Mouse (Mus musculus): ENCODE measurements around the gene Radil. TPM values are rescaled to one million over a fixed set of nuclear protein-coding genes. Genes with fewer than 3 reads are reported as not detected.
A peak's percentile ranks its signal among the peaks of the same experiment; 100 is the strongest.

The Radil gene
- polyA plus RNA-seq, 1 experiment from 2014 or later = 20.1 TPM

DNA sequence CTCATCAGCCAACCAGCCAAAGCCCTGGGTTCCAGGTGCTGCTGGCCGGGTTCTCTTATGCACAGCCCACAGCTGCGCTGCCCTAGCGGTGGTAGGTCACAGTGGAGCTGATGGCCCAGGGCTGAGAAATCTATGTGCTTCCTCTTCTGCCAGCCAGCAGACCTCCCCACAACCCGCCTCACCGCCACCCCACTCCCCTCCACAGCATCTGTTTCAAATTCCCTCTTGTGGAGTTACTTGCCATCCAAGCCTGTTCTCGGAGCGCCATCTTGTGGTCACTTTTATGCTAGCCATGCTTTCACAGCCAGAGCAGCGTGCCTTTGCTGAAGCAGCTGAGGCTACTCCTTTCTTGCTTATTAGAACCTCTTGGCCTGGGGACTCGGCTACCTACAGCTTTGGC is 102.8 kb downstream of the Radil start:
- ATAC-seq (ENCODE audit: low read depth) = peak; percentile 82
- H3K9me3 ChIP-seq (ENCODE audit: control insufficient read depth, low read length) = no peaks in the 10 kb centered on the region
- H3K27ac ChIP-seq (ENCODE audit: low read depth, low read length) = 0 out of 2 replicates have a peak overlapping the region, but pooled peaks have one; percentile 55
- H3K36me3 ChIP-seq (ENCODE audit: control insufficient read depth, insufficient read depth, low read length) = peaks cover 3% of the 10 kb centered on the region; the same call in 1 of the 2 replicates
- H3K27me3 ChIP-seq (ENCODE audit: control insufficient read depth, insufficient read depth, low read length) = no peaks in the 10 kb centered on the region
- H3K4me3 ChIP-seq (ENCODE audit: low read depth, low read length) = no peak overlapping the region
- H3K4me1 ChIP-seq (ENCODE audit: control insufficient read depth, insufficient read depth, low read length) = peaks cover 10% of the 10 kb centered on the region; the same call in 1 of the 2 replicates
- H3K9ac ChIP-seq (replicated peaks; ENCODE audit: low read depth, low read length) = no peak overlapping the region
- no peak overlapping the region for H3K4me2 ChIP-seq (ENCODE audit: low read depth, low read length)
- WGBS = 7% methylated on average over 9 of the region's 9 CpGs

DNA sequence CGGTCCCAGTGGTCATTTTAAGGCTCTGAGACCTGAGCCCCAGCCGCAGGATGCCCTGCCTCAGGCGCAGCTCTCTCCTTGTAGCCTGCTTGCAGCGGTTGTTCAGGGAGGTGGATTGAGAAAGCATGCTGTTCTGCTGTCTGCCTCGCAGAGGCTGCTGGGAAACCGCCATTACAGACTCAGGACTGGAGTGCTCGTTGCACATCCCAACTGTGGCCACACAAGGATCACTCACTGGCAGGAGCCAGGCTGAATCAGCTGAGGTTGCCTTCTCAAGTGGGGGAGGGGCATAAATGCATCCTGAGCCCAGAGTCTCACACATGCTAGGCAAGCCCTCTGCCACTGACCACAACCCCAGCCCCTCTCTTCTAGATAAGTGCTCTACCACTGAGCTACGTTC is 105.2 kb downstream of the Radil start:
- Histone ChIP-seq H3K4me2 (ENCODE audit: low read depth, low read length) (no peak overlapping the region), H3K27me3 (ENCODE audit: control insufficient read depth, insufficient read depth, low read length) (no peaks in the 10 kb centered on the region), H3K4me3 (ENCODE audit: low read depth, low read length) (no peak overlapping the region), H3K9me3 (ENCODE audit: control insufficient read depth, low read length) (no peaks in the 10 kb centered on the region), H3K4me1 (ENCODE audit: control insufficient read depth, insufficient read depth, low read length) (peaks cover 17% of the 10 kb centered on the region), H3K9ac (replicated peaks; ENCODE audit: low read depth, low read length) (no peak overlapping the region; the same call in 1 of the 2 replicates), H3K27ac (ENCODE audit: low read depth, low read length) (no peak overlapping the region), H3K36me3 (ENCODE audit: control insufficient read depth, insufficient read depth, low read length) (peaks cover 3% of the 10 kb centered on the region; the same call in 1 of the 2 replicates)
- no peak for ATAC-seq (ENCODE audit: low read depth)
- 48% methylated on average over 8 of the region's 8 CpGs for WGBS

DNA sequence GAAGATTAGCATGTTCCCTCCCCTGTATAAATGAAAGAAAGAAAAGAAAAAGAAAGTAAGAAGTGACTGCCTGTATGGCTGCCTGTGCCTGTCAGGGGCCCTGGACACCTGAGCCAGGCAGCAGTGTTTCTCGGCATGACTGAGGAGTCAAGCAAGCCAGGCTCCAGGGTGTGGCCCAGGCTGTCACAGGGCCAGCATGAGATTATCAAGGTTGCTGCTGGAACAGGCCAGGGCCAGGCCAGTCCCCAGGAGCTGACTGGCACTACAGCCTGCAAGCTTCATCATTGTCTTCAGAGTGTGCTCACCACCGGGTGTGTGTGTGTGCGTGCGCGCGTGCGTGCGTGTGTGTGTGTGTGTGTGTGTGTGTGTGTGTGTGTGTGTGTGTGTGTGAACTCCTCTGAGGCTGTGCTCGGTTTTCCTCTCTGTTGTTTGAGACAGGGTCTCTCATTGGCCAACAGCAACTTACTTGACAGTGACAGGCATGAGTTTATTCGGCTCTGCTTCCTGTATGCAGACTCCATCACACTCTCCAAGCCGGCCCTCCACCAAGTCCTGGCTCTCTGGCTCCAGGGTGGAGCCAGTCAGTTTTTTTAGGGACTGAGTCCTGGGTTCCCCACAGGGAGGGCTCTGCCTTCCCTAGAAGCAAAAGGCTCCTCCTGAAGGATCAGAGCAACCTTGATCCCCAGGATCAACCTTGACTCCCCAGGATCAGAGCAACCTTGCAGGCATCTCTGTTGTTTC is 105.9 kb downstream of the Radil start:
- no peaks in the 10 kb centered on the region for H3K9me3 ChIP-seq (ENCODE audit: control insufficient read depth, low read length)
- H3K4me2 ChIP-seq (ENCODE audit: low read depth, low read length) = no peak overlapping the region
- peaks cover 24% of the 10 kb centered on the region for H3K4me1 ChIP-seq (ENCODE audit: control insufficient read depth, insufficient read depth, low read length)
- no peak overlapping the region for H3K27ac ChIP-seq (ENCODE audit: low read depth, low read length)
- H3K36me3 ChIP-seq (ENCODE audit: control insufficient read depth, insufficient read depth, low read length) = peaks cover 3% of the 10 kb centered on the region; the same call in 1 of the 2 replicates
- 74% methylated on average over 9 of the region's 11 CpGs for WGBS
- H3K27me3 ChIP-seq (ENCODE audit: control insufficient read depth, insufficient read depth, low read length) = no peaks in the 10 kb centered on the region
- no peak for ATAC-seq (ENCODE audit: low read depth)
- no peak overlapping the region for H3K9ac ChIP-seq (replicated peaks; ENCODE audit: low read depth, low read length)
- H3K4me3 ChIP-seq (ENCODE audit: low read depth, low read length) = no peak overlapping the region

DNA sequence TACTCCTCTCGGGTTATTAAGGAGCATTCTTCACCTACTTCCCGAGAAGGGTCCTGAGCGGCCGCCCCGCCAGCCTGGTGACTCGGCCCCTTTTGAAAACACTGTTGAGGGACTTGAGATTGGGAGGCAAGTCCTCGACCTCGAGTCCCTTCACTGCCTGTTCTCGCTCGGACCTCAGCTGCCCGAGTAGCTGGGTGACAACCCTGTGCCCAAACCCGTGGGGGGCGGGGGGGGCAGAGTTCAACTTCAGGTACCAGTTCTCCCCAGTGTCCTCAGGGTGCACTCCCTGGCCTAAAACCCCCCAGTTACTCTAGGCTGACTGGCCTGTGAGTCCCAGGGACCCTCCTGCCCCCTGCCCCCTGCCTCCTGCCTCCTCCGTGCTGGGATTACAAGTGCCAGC is 106.9 kb downstream of the Radil start:
- WGBS = 67% methylated on average over 14 of the region's 14 CpGs
- Histone ChIP-seq H3K4me3 (ENCODE audit: low read depth, low read length) (no peak overlapping the region), H3K9ac (replicated peaks; ENCODE audit: low read depth, low read length) (no peak overlapping the region), H3K9me3 (ENCODE audit: control insufficient read depth, low read length) (no peaks in the 10 kb centered on the region), H3K36me3 (ENCODE audit: control insufficient read depth, insufficient read depth, low read length) (peaks cover under 1% of the 10 kb centered on the region; the same call in 1 of the 2 replicates), H3K27me3 (ENCODE audit: control insufficient read depth, insufficient read depth, low read length) (no peaks in the 10 kb centered on the region), H3K4me1 (ENCODE audit: control insufficient read depth, insufficient read depth, low read length) (peaks cover 27% of the 10 kb centered on the region), H3K4me2 (ENCODE audit: low read depth, low read length) (no peak overlapping the region), H3K27ac (ENCODE audit: low read depth, low read length) (no peak overlapping the region)
- ATAC-seq (ENCODE audit: low read depth) = no peak

DNA sequence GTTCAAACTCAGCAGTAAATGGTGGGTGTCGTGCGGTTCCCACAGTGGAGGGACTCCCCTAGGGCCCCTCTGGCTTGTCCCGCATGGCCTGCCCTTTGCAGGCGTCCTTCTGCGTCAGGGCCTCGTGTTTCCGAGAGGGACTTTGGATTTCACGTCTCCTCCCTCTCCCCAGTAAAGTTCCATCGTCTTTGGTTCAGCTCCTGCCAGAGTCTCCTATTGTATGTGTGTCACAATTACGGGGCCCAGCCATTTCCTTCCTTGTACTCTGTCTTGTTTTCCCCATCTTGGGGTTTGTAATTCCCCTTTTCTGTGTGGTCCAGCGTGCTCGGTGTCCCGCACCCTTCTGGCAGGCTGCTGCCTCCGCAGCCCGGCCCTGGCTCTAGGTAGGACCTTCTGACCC is 107.4 kb downstream of the Radil start:
- ATAC-seq (ENCODE audit: low read depth) = no peak
- H3K27ac ChIP-seq (ENCODE audit: low read depth, low read length) = no peak overlapping the region
- no peak overlapping the region for H3K9ac ChIP-seq (replicated peaks; ENCODE audit: low read depth, low read length)
- no peaks in the 10 kb centered on the region for H3K27me3 ChIP-seq (ENCODE audit: control insufficient read depth, insufficient read depth, low read length)
- WGBS = 52% methylated on average over 15 of the region's 15 CpGs
- H3K4me2 ChIP-seq (ENCODE audit: low read depth, low read length) = no peak overlapping the region
- H3K4me1 ChIP-seq (ENCODE audit: control insufficient read depth, insufficient read depth, low read length) = peaks cover 27% of the 10 kb centered on the region
- H3K36me3 ChIP-seq (ENCODE audit: control insufficient read depth, insufficient read depth, low read length) = no peaks in the 10 kb centered on the region
- no peak overlapping the region for H3K4me3 ChIP-seq (ENCODE audit: low read depth, low read length)
- no peaks in the 10 kb centered on the region for H3K9me3 ChIP-seq (ENCODE audit: control insufficient read depth, low read length)

DNA sequence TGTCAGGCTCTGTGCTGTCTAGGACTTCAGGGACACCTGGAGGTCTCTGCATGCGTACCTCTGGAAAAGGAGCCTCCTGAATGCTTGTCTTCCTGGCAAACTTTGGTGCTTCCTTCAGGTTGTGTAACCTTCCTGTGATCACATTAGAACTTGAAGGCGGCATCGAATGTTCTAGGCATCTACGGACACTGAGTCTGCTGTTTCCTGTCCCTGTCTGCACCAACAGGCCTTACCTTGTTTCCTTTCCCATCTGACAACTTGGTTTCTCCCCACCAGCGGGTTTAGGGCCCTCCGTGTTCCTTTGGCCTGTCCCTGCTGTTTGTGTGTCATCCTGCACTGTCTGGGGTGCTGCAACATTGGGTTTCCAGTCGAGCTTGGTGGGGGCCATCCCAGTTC is 108.9 kb downstream of the Radil start:
- Histone ChIP-seq H3K27ac (ENCODE audit: low read depth, low read length) (no peak overlapping the region), H3K4me3 (ENCODE audit: low read depth, low read length) (no peak overlapping the region), H3K4me1 (ENCODE audit: control insufficient read depth, insufficient read depth, low read length) (peaks cover 22% of the 10 kb centered on the region), H3K4me2 (ENCODE audit: low read depth, low read length) (no peak overlapping the region), H3K27me3 (ENCODE audit: control insufficient read depth, insufficient read depth, low read length) (no peaks in the 10 kb centered on the region), H3K9me3 (ENCODE audit: control insufficient read depth, low read length) (no peaks in the 10 kb centered on the region), H3K36me3 (ENCODE audit: control insufficient read depth, insufficient read depth, low read length) (no peaks in the 10 kb centered on the region), H3K9ac (replicated peaks; ENCODE audit: low read depth, low read length) (no peak overlapping the region)
- ATAC-seq (ENCODE audit: low read depth) = no peak
- WGBS = 83% methylated on average over 7 of the region's 7 CpGs

DNA sequence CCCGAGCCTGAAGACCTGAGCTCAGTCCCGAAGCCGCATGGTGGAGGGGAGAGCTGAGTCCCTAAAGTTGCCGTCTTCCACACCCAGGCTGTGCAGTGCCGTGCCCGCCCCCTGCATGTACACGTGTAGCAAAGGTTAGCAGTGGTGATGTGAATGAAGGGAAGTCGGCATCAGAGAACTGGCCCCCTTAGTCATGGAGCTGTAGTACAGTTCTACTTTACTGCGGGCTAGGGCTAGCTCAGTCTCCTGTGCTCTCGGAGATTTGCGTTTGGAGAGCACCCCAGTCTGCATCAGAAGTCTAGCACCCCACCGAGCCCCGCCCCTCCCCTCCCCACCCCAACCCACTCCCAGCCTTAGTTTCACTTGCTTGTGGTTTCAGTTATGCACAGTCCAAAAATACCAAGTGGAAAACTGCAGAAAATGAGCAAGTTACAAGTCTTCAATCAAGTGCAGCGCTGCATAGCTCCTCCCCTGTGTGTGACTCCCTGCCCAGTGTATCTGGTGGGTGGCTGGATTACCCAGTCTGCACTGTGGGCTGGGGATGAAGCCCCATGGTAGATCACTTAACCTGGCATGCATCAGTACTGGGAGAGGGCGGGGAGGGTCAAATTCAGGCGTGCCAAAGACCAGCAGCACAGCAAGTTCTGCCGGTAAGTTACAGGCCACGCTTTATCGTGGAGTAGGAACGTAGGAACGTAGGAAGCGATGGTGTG is 109.4 kb downstream of the Radil start:
- Histone ChIP-seq H3K36me3 (ENCODE audit: control insufficient read depth, insufficient read depth, low read length) (no peaks in the 10 kb centered on the region), H3K9ac (replicated peaks; ENCODE audit: low read depth, low read length) (no peak overlapping the region), H3K4me3 (ENCODE audit: low read depth, low read length) (no peak overlapping the region), H3K4me1 (ENCODE audit: control insufficient read depth, insufficient read depth, low read length) (peaks cover 22% of the 10 kb centered on the region), H3K9me3 (ENCODE audit: control insufficient read depth, low read length) (no peaks in the 10 kb centered on the region), H3K27me3 (ENCODE audit: control insufficient read depth, insufficient read depth, low read length) (no peaks in the 10 kb centered on the region), H3K4me2 (ENCODE audit: low read depth, low read length) (peak overlapping the region; percentile 39), H3K27ac (ENCODE audit: low read depth, low read length) (peak overlapping the region; percentile 74)
- 61% methylated on average over 22 of the region's 22 CpGs for WGBS
- no peak for ATAC-seq (ENCODE audit: low read depth)

DNA sequence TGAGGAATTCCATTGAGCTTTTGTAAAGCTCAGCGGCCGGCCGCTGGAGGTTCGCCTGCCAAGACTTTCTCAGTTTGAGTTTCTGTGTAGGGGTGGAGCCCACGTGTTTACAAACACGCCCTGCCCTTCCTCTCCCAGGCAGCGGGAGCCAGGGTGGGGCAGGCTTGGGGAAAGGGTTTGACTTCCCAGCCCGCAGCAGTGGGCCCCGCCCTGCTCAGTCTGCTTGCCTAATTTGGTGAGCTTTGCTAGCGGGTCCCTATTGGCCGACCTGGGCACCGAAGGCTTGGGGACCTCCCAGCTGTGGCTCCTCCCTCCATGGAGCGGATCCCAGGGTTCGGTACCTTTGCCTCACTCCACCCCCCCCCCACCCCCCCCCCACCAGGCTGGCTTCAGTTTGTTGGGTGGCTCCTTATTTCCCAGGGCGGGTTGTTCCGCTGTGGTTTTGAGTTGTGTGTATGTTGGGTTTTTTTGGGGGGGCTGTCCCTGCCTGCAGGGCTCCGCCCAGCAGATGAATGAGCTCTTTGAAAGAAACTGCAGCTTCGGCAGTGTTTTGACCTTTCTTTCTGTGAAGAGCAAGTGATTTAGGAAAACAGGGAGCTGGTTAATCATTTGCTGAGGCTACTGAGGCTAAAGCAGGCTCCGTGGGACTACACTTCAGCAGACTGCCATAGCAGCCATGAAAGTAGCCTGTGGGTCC is 110.3 kb downstream of the Radil start:
- Histone ChIP-seq H3K36me3 (ENCODE audit: control insufficient read depth, insufficient read depth, low read length) (peaks cover 6% of the 10 kb centered on the region; the same call in 1 of the 2 replicates), H3K4me2 (ENCODE audit: low read depth, low read length) (peak overlapping the region; percentile 39), H3K4me3 (ENCODE audit: low read depth, low read length) (no peak overlapping the region), H3K4me1 (ENCODE audit: control insufficient read depth, insufficient read depth, low read length) (peaks cover 20% of the 10 kb centered on the region), H3K27me3 (ENCODE audit: control insufficient read depth, insufficient read depth, low read length) (no peaks in the 10 kb centered on the region), H3K27ac (ENCODE audit: low read depth, low read length) (peak overlapping the region; percentile 74; the same call in 1 of the 2 replicates), H3K9ac (replicated peaks; ENCODE audit: low read depth, low read length) (no peak overlapping the region; the same call in 1 of the 2 replicates), H3K9me3 (ENCODE audit: control insufficient read depth, low read length) (no peaks in the 10 kb centered on the region)
- WGBS = 1% methylated on average over 19 of the region's 19 CpGs
- peak; percentile 91 for ATAC-seq (ENCODE audit: low read depth)

Measured in neural tube, embryonic 14.5 days (tissue).